Mouse (Mus musculus): ENCODE measurements at regions not wholly inside any gene's neighbourhood (a gene's known extent, or its start where the extent isn't known, plus 50 kb on each side); places are given as distances from the start of the nearest gene placed in this dataset.

GRCm38 (mm10) chrX:167152611-167153010 lies 56.5 kb downstream of the Tmsb4x start:
- 81% methylated on average over 4 of the region's 4 CpGs for WGBS
- H3K4me3 ChIP-seq (ENCODE audit: low read depth, low read length), result no peak overlapping the region
- H3K4me1 ChIP-seq (replicated peaks; ENCODE audit: control insufficient read depth, insufficient read depth, low read length), result no peaks in the 10 kb centered on the region
- no peak for DNase-seq (ENCODE audit: low spot score)
- ATAC-seq (replicated peaks; ENCODE audit: low FRiP score), result no peak
- H3K27ac ChIP-seq (ENCODE audit: low read depth, low read length), result no peak overlapping the region
- no peaks in the 10 kb centered on the region for H3K9me3 ChIP-seq (ENCODE audit: control insufficient read depth, low read length)
- H3K4me2 ChIP-seq, result no peak overlapping the region
- no peak overlapping the region for H3K9ac ChIP-seq (ENCODE audit: low read depth, low read length)
- H3K27me3 ChIP-seq (replicated peaks; ENCODE audit: control insufficient read depth, insufficient read depth, low read length), result peaks cover 4% of the 10 kb centered on the region; the same call in 1 of the 2 replicates
- no peaks in the 10 kb centered on the region for H3K36me3 ChIP-seq (ENCODE audit: control insufficient read depth, insufficient read depth, low read length)

GRCm38 (mm10) chrX:167151341-167151740 lies 57.8 kb downstream of the Tmsb4x start:
- no peak for ATAC-seq (replicated peaks; ENCODE audit: low FRiP score)
- H3K4me2 ChIP-seq, result no peak overlapping the region
- 73% methylated on average over 3 of the region's 3 CpGs for WGBS
- H3K27ac ChIP-seq (ENCODE audit: low read depth, low read length), result no peak overlapping the region
- no peaks in the 10 kb centered on the region for H3K36me3 ChIP-seq (ENCODE audit: control insufficient read depth, insufficient read depth, low read length)
- no peak overlapping the region for H3K9ac ChIP-seq (ENCODE audit: low read depth, low read length)
- H3K9me3 ChIP-seq (ENCODE audit: control insufficient read depth, low read length), result no peaks in the 10 kb centered on the region
- no peak overlapping the region for H3K4me3 ChIP-seq (ENCODE audit: low read depth, low read length)
- H3K4me1 ChIP-seq (replicated peaks; ENCODE audit: control insufficient read depth, insufficient read depth, low read length), result no peaks in the 10 kb centered on the region
- peaks cover 7% of the 10 kb centered on the region; the same call in 1 of the 2 replicates for H3K27me3 ChIP-seq (replicated peaks; ENCODE audit: control insufficient read depth, insufficient read depth, low read length)
- DNase-seq (ENCODE audit: low spot score), result no peak

GRCm38 (mm10) chrX:167149400-167149799 lies 59.7 kb downstream of the Tmsb4x start:
- H3K4me3 ChIP-seq (ENCODE audit: low read depth, low read length), result no peak overlapping the region
- ATAC-seq (replicated peaks; ENCODE audit: low FRiP score) (no peak), DNase-seq (ENCODE audit: low spot score) (no peak)
- 90% methylated on average over 4 of the region's 4 CpGs for WGBS
- H3K4me2 ChIP-seq, result no peak overlapping the region
- no peaks in the 10 kb centered on the region for H3K4me1 ChIP-seq (replicated peaks; ENCODE audit: control insufficient read depth, insufficient read depth, low read length)
- no peak overlapping the region for H3K9ac ChIP-seq (ENCODE audit: low read depth, low read length)
- no peak overlapping the region for H3K27ac ChIP-seq (ENCODE audit: low read depth, low read length)
- H3K36me3 ChIP-seq (ENCODE audit: control insufficient read depth, insufficient read depth, low read length), result no peaks in the 10 kb centered on the region
- H3K9me3 ChIP-seq (ENCODE audit: control insufficient read depth, low read length), result no peaks in the 10 kb centered on the region
- H3K27me3 ChIP-seq (replicated peaks; ENCODE audit: control insufficient read depth, insufficient read depth, low read length), result peaks cover 7% of the 10 kb centered on the region; the same call in 1 of the 2 replicates

GRCm38 (mm10) chrX:167146513-167147360 lies 62.4 kb downstream of the Tmsb4x start:
- H3K27me3 ChIP-seq (replicated peaks; ENCODE audit: control insufficient read depth, insufficient read depth, low read length), result 0 out of 2 replicates have a peak, but pooled peaks cover 10% of the 10 kb centered on the region
- no peaks in the 10 kb centered on the region for H3K9me3 ChIP-seq (ENCODE audit: control insufficient read depth, low read length)
- DNase-seq (ENCODE audit: low spot score) (no peak), ATAC-seq (replicated peaks; ENCODE audit: low FRiP score) (no peak)
- WGBS, result 78% methylated on average over 8 of the region's 8 CpGs
- no peak overlapping the region for H3K4me2 ChIP-seq
- no peak overlapping the region for H3K9ac ChIP-seq (ENCODE audit: low read depth, low read length)
- no peak overlapping the region for H3K4me3 ChIP-seq (ENCODE audit: low read depth, low read length)
- no peaks in the 10 kb centered on the region for H3K36me3 ChIP-seq (ENCODE audit: control insufficient read depth, insufficient read depth, low read length)
- no peak overlapping the region for H3K27ac ChIP-seq (ENCODE audit: low read depth, low read length)
- H3K4me1 ChIP-seq (replicated peaks; ENCODE audit: control insufficient read depth, insufficient read depth, low read length), result no peaks in the 10 kb centered on the region

GRCm38 (mm10) chrX:167145508-167146182 lies 63.5 kb downstream of the Tmsb4x start:
- no peak overlapping the region for H3K27ac ChIP-seq (ENCODE audit: low read depth, low read length)
- H3K4me3 ChIP-seq (ENCODE audit: low read depth, low read length), result no peak overlapping the region
- DNase-seq (ENCODE audit: low spot score) (no peak), ATAC-seq (replicated peaks; ENCODE audit: low FRiP score) (no peak)
- no peaks in the 10 kb centered on the region for H3K4me1 ChIP-seq (replicated peaks; ENCODE audit: control insufficient read depth, insufficient read depth, low read length)
- H3K9ac ChIP-seq (ENCODE audit: low read depth, low read length), result no peak overlapping the region
- H3K27me3 ChIP-seq (replicated peaks; ENCODE audit: control insufficient read depth, insufficient read depth, low read length), result 0 out of 2 replicates have a peak, but pooled peaks cover 10% of the 10 kb centered on the region
- H3K4me2 ChIP-seq, result no peak overlapping the region
- H3K36me3 ChIP-seq (ENCODE audit: control insufficient read depth, insufficient read depth, low read length), result no peaks in the 10 kb centered on the region
- WGBS, result 64% methylated on average over 11 of the region's 11 CpGs
- no peaks in the 10 kb centered on the region for H3K9me3 ChIP-seq (ENCODE audit: control insufficient read depth, low read length)

- no peak overlapping the region for H3K9ac ChIP-seq (ENCODE audit: low read depth, low read length)
- no peak overlapping the region for H3K27ac ChIP-seq (ENCODE audit: low read depth, low read length)
- no peak for ATAC-seq (replicated peaks; ENCODE audit: low FRiP score)
- no peak overlapping the region for H3K4me3 ChIP-seq (ENCODE audit: low read depth, low read length)
- H3K27me3 ChIP-seq (replicated peaks; ENCODE audit: control insufficient read depth, insufficient read depth, low read length), result peaks cover 5% of the 10 kb centered on the region; the same call in 1 of the 2 replicates
- DNase-seq (ENCODE audit: low spot score), result no peak
- no peaks in the 10 kb centered on the region for H3K36me3 ChIP-seq (ENCODE audit: control insufficient read depth, insufficient read depth, low read length)
- H3K4me2 ChIP-seq, result no peak overlapping the region
- H3K4me1 ChIP-seq (replicated peaks; ENCODE audit: control insufficient read depth, insufficient read depth, low read length), result no peaks in the 10 kb centered on the region
- WGBS, result 65% methylated on average over 2 of the region's 2 CpGs
- no peaks in the 10 kb centered on the region for H3K9me3 ChIP-seq (ENCODE audit: control insufficient read depth, low read length)
These were observed 70.0 kb downstream of the Tmsb4x start for GRCm38 (mm10) chrX:167139110-167139509.

- Histone ChIP-seq H3K9ac (ENCODE audit: low read depth, low read length) (no peak overlapping the region), H3K4me1 (replicated peaks; ENCODE audit: control insufficient read depth, insufficient read depth, low read length) (no peaks in the 10 kb centered on the region), H3K4me2 (no peak overlapping the region), H3K4me3 (ENCODE audit: low read depth, low read length) (no peak overlapping the region), H3K27me3 (replicated peaks; ENCODE audit: control insufficient read depth, insufficient read depth, low read length) (peaks cover 5% of the 10 kb centered on the region), H3K36me3 (ENCODE audit: control insufficient read depth, insufficient read depth, low read length) (no peaks in the 10 kb centered on the region), H3K27ac (ENCODE audit: low read depth, low read length) (no peak overlapping the region), H3K9me3 (ENCODE audit: control insufficient read depth, low read length) (no peaks in the 10 kb centered on the region)
- no peak for ATAC-seq (replicated peaks; ENCODE audit: low FRiP score)
- DNase-seq (ENCODE audit: low spot score), result no peak
- 91% methylated on average over 3 of the region's 3 CpGs for WGBS
These were observed 74.9 kb downstream of the Tmsb4x start for GRCm38 (mm10) chrX:167134250-167134649.

- 42% methylated on average over 4 of the region's 4 CpGs for WGBS
- no peak overlapping the region for H3K27ac ChIP-seq (ENCODE audit: low read depth, low read length)
- H3K4me1 ChIP-seq (replicated peaks; ENCODE audit: control insufficient read depth, insufficient read depth, low read length), result no peaks in the 10 kb centered on the region
- H3K4me2 ChIP-seq, result no peak overlapping the region
- no peak for ATAC-seq (replicated peaks; ENCODE audit: low FRiP score)
- no peaks in the 10 kb centered on the region for H3K36me3 ChIP-seq (ENCODE audit: control insufficient read depth, insufficient read depth, low read length)
- no peak for DNase-seq (ENCODE audit: low spot score)
- no peak overlapping the region for H3K4me3 ChIP-seq (ENCODE audit: low read depth, low read length)
- H3K9ac ChIP-seq (ENCODE audit: low read depth, low read length), result no peak overlapping the region
- H3K9me3 ChIP-seq (ENCODE audit: control insufficient read depth, low read length), result no peaks in the 10 kb centered on the region
- peaks cover 3% of the 10 kb centered on the region for H3K27me3 ChIP-seq (replicated peaks; ENCODE audit: control insufficient read depth, insufficient read depth, low read length)
These were observed 76.1 kb downstream of the Tmsb4x start for GRCm38 (mm10) chrX:167132989-167133395.
